44 mouse cellular contexts compared by ENCODE assay signal in genomic region chr14:41096296-41096860, GRCm38 (mm10). TPM values are rescaled to one million over a fixed set of nuclear protein-coding genes. Genes with fewer than 3 reads are reported as not detected.
"Had no signal": no experiment of that assay in that cellular context is flagged by ENCODE, and none has a peak within 500 bp of the region (broad histone marks: within the 10 kb centered on the region; RNA-seq: fewer than 3 reads in every experiment).

No protein-coding gene starts in this region.

- ATAC-seq: lung, postnatal 0 days; midbrain, embryonic 13.5 days; midbrain, embryonic 15.5 days; midbrain, embryonic 16.5 days had no signal

- H3K27me3 ChIP-seq: limb, embryonic 12.5 days; limb, embryonic 13.5 days; limb, embryonic 15.5 days; liver, embryonic 13.5 days; liver, embryonic 15.5 days; lung, embryonic 15.5 days; megakaryocyte, embryonic 14.5 days; midbrain, embryonic 12.5 days; midbrain, embryonic 13.5 days; midbrain, embryonic 15.5 days; neural tube, embryonic 12.5 days had no signal

- H3K4me1 ChIP-seq: limb, embryonic 10.5 days; limb, embryonic 12.5 days; limb, embryonic 13.5 days; limb, embryonic 15.5 days; liver, embryonic 13.5 days; liver, embryonic 15.5 days; lung, embryonic 15.5 days; megakaryocyte, embryonic 14.5 days; midbrain, embryonic 10.5 days; midbrain, embryonic 12.5 days; midbrain, embryonic 13.5 days; midbrain, embryonic 15.5 days; neural tube, embryonic 12.5 days had no signal

- H3K27ac ChIP-seq: left cerebral cortex, adult 2 months; limb, embryonic 10.5 days; limb, embryonic 12.5 days; limb, embryonic 13.5 days; limb, embryonic 15.5 days; liver, embryonic 13.5 days; liver, embryonic 14.5 days; liver, embryonic 15.5 days; lung, embryonic 15.5 days; macrophage; midbrain, embryonic 10.5 days; midbrain, embryonic 12.5 days; midbrain, embryonic 13.5 days; midbrain, embryonic 15.5 days; neural tube, embryonic 12.5 days had no signal

- H3K4me2 ChIP-seq: limb, embryonic 12.5 days; limb, embryonic 13.5 days; limb, embryonic 15.5 days; liver, embryonic 13.5 days; liver, embryonic 15.5 days; lung, embryonic 14.5 days; lung, embryonic 15.5 days; midbrain, embryonic 11.5 days; midbrain, embryonic 12.5 days; midbrain, embryonic 13.5 days; midbrain, embryonic 15.5 days; neural tube, embryonic 12.5 days had no signal

- H3K36me3 ChIP-seq: limb, embryonic 10.5 days; limb, embryonic 12.5 days; limb, embryonic 13.5 days; limb, embryonic 15.5 days; liver, embryonic 13.5 days; liver, embryonic 15.5 days; lung, embryonic 15.5 days; midbrain, embryonic 10.5 days; midbrain, embryonic 12.5 days; midbrain, embryonic 13.5 days; midbrain, embryonic 15.5 days; neural tube, embryonic 12.5 days had no signal

- H3K9me3 ChIP-seq: limb, embryonic 10.5 days; limb, embryonic 12.5 days; limb, embryonic 13.5 days; limb, embryonic 15.5 days; liver, embryonic 13.5 days; liver, embryonic 15.5 days; lung, embryonic 15.5 days; megakaryocyte, embryonic 14.5 days; midbrain, embryonic 10.5 days; midbrain, embryonic 12.5 days; midbrain, embryonic 13.5 days; midbrain, embryonic 15.5 days; neural tube, embryonic 12.5 days had no signal

- H3K9ac ChIP-seq: limb, embryonic 12.5 days; limb, embryonic 13.5 days; limb, embryonic 15.5 days; liver, embryonic 13.5 days; liver, embryonic 14.5 days; liver, embryonic 15.5 days; lung, embryonic 14.5 days; lung, embryonic 15.5 days; midbrain, embryonic 12.5 days; midbrain, embryonic 13.5 days; midbrain, embryonic 15.5 days; neural tube, embryonic 12.5 days had no signal

- DNase-seq: layer of hippocampus, postnatal 36 days; left cerebral cortex, postnatal 4 days; liver, embryonic 13.5 days; lung, adult 18-20 months; lung, adult 2 months; lung, embryonic 14.5 days; lung, postnatal 10 days; lung, postnatal 14 days; lung, postnatal 36 days; lung, postnatal 4 days; midbrain, embryonic 14.5 days had no signal

- H3K4me3 ChIP-seq: left cerebral cortex, adult 2 months; limb, embryonic 10.5 days; limb, embryonic 12.5 days; limb, embryonic 13.5 days; limb, embryonic 15.5 days; liver, embryonic 13.5 days; liver, embryonic 15.5 days; lung, embryonic 15.5 days; megakaryocyte, embryonic 14.5 days; midbrain, embryonic 10.5 days; midbrain, embryonic 12.5 days; midbrain, embryonic 13.5 days; midbrain, embryonic 15.5 days; myocyte; neural tube, embryonic 12.5 days had no signal

RNA-seq across cellular contexts. Expression of gene Mat1a, which starts 8.5 kb away (rescaled TPM):
- total RNA-seq: layer of hippocampus, postnatal 36 days; left cerebral cortex, adult 18-20 months; left cerebral cortex, adult 2 months; left cerebral cortex, adult 8-10 months; left cerebral cortex, postnatal 10 days; left cerebral cortex, postnatal 14 days; left cerebral cortex, postnatal 25 days; left cerebral cortex, postnatal 36 days; left cerebral cortex, postnatal 4 days; megakaryocyte progenitor cell, adult 5-6 weeks; megakaryocyte, adult 5-6 weeks; megakaryocyte-erythroid progenitor cell, adult 5-6 weeks; midbrain, postnatal 0 days; monocyte, adult 5-6 weeks had no signal
- polyA plus RNA-seq: limb, embryonic 10.5 days; limb, embryonic 11.5 days; limb, embryonic 12.5 days; limb, embryonic 13.5 days; limb, embryonic 14.5 days; macrophage; midbrain, embryonic 10.5 days; midbrain, embryonic 11.5 days; midbrain, embryonic 12.5 days; midbrain, embryonic 13.5 days; midbrain, embryonic 14.5 days; midbrain, embryonic 16.5 days; midbrain, postnatal 0 days; myocyte; neural tube, embryonic 11.5 days; neural tube, embryonic 12.5 days had no signal

RNA-seq across cellular contexts. Expression of gene Dydc1, which starts 23.7 kb away (rescaled TPM):
- total RNA-seq: layer of hippocampus, postnatal 36 days; left cerebral cortex, adult 18-20 months; left cerebral cortex, adult 2 months; left cerebral cortex, adult 8-10 months; left cerebral cortex, postnatal 10 days; left cerebral cortex, postnatal 14 days; left cerebral cortex, postnatal 25 days; left cerebral cortex, postnatal 36 days; left cerebral cortex, postnatal 4 days; megakaryocyte progenitor cell, adult 5-6 weeks; megakaryocyte, adult 5-6 weeks; megakaryocyte-erythroid progenitor cell, adult 5-6 weeks; monocyte, adult 5-6 weeks had no signal
- polyA plus RNA-seq: limb, embryonic 10.5 days; limb, embryonic 11.5 days; limb, embryonic 12.5 days; limb, embryonic 13.5 days; limb, embryonic 14.5 days; limb, embryonic 15.5 days; liver, embryonic 13.5 days; liver, embryonic 15.5 days; lung, embryonic 14.5 days; lung, embryonic 15.5 days; macrophage; midbrain, embryonic 10.5 days; midbrain, embryonic 11.5 days; midbrain, embryonic 12.5 days; midbrain, embryonic 13.5 days; midbrain, embryonic 14.5 days; midbrain, embryonic 15.5 days; midbrain, embryonic 16.5 days; myocyte; neural tube, embryonic 11.5 days; neural tube, embryonic 12.5 days had no signal

RNA-seq across cellular contexts. Expression of gene Dydc2, which starts 27.4 kb away (rescaled TPM):
- total RNA-seq: left cerebral cortex, postnatal 14 days; megakaryocyte progenitor cell, adult 5-6 weeks; megakaryocyte, adult 5-6 weeks; megakaryocyte-erythroid progenitor cell, adult 5-6 weeks; midbrain, postnatal 0 days; monocyte, adult 5-6 weeks had no signal
- polyA plus RNA-seq: limb, embryonic 10.5 days; limb, embryonic 11.5 days; limb, embryonic 12.5 days; limb, embryonic 13.5 days; limb, embryonic 14.5 days; limb, embryonic 15.5 days; liver, embryonic 13.5 days; liver, embryonic 14.5 days; liver, embryonic 15.5 days; lung, embryonic 14.5 days; macrophage; midbrain, embryonic 11.5 days; myocyte; neural tube, embryonic 12.5 days had no signal

RNA-seq across cellular contexts. Expression of gene Sftpa1, which starts 35.2 kb away (rescaled TPM):
- total RNA-seq: layer of hippocampus, postnatal 36 days; left cerebral cortex, adult 18-20 months; left cerebral cortex, adult 2 months; left cerebral cortex, adult 8-10 months; left cerebral cortex, postnatal 10 days; left cerebral cortex, postnatal 14 days; left cerebral cortex, postnatal 25 days; left cerebral cortex, postnatal 36 days; left cerebral cortex, postnatal 4 days; megakaryocyte progenitor cell, adult 5-6 weeks; megakaryocyte, adult 5-6 weeks; megakaryocyte-erythroid progenitor cell, adult 5-6 weeks; midbrain, postnatal 0 days; monocyte, adult 5-6 weeks had no signal
- polyA plus RNA-seq: limb, embryonic 10.5 days; limb, embryonic 11.5 days; limb, embryonic 12.5 days; limb, embryonic 13.5 days; limb, embryonic 14.5 days; limb, embryonic 15.5 days; macrophage; midbrain, embryonic 10.5 days; midbrain, embryonic 11.5 days; midbrain, embryonic 12.5 days; midbrain, embryonic 13.5 days; midbrain, embryonic 14.5 days; midbrain, embryonic 15.5 days; midbrain, embryonic 16.5 days; midbrain, postnatal 0 days; myocyte; neural tube, embryonic 11.5 days; neural tube, embryonic 12.5 days had no signal

RNA-seq across cellular contexts. Expression of gene Mbl1, which starts 54.9 kb away (rescaled TPM):
- total RNA-seq: layer of hippocampus, postnatal 36 days; left cerebral cortex, adult 18-20 months; left cerebral cortex, adult 2 months; left cerebral cortex, adult 8-10 months; left cerebral cortex, postnatal 10 days; left cerebral cortex, postnatal 14 days; left cerebral cortex, postnatal 25 days; left cerebral cortex, postnatal 36 days; left cerebral cortex, postnatal 4 days; megakaryocyte progenitor cell, adult 5-6 weeks; megakaryocyte, adult 5-6 weeks; megakaryocyte-erythroid progenitor cell, adult 5-6 weeks; midbrain, postnatal 0 days; monocyte, adult 5-6 weeks had no signal
- polyA plus RNA-seq: limb, embryonic 10.5 days; limb, embryonic 11.5 days; limb, embryonic 12.5 days; limb, embryonic 13.5 days; limb, embryonic 14.5 days; limb, embryonic 15.5 days; lung, embryonic 14.5 days; macrophage; midbrain, embryonic 10.5 days; midbrain, embryonic 11.5 days; midbrain, embryonic 12.5 days; midbrain, embryonic 13.5 days; midbrain, embryonic 14.5 days; midbrain, embryonic 15.5 days; midbrain, embryonic 16.5 days; midbrain, postnatal 0 days; myocyte; neural tube, embryonic 11.5 days; neural tube, embryonic 12.5 days had no signal
